Mouse (Mus musculus): ENCODE results near the gene Atp6v1e2.
A peak's percentile ranks its signal among the peaks of the same experiment; 100 is the strongest.

Atp6v1e2 gene

GRCm38 (mm10) chr17:86915540-86915939, 32.2 kb downstream of the Atp6v1e2 start:
- DNase-seq (ENCODE audit: low spot score) = no peak

- no peak for DNase-seq (ENCODE audit: low spot score)
These were observed 34.6 kb downstream of the Atp6v1e2 start for GRCm38 (mm10) chr17:86913003-86913607.

GRCm38 (mm10) chr17:86911261-86911660, 36.4 kb downstream of the Atp6v1e2 start:
- no peak for DNase-seq (ENCODE audit: low spot score)

- DNase-seq (ENCODE audit: low spot score) = no peak
These were observed 37.8 kb downstream of the Atp6v1e2 start for GRCm38 (mm10) chr17:86909733-86910495.

- DNase-seq (ENCODE audit: low spot score) = no peak
These were observed 39.4 kb downstream of the Atp6v1e2 start for GRCm38 (mm10) chr17:86908316-86908715.

GRCm38 (mm10) chr17:86907092-86907491, 40.6 kb downstream of the Atp6v1e2 start:
- no peak for DNase-seq (ENCODE audit: low spot score)

- DNase-seq (ENCODE audit: low spot score) = no peak
These were observed 41.1 kb downstream of the Atp6v1e2 start for GRCm38 (mm10) chr17:86906601-86907000.

GRCm38 (mm10) chr17:86906136-86906461, 41.6 kb downstream of the Atp6v1e2 start:
- peak; percentile 53 for DNase-seq (ENCODE audit: low spot score)

GRCm38 (mm10) chr17:86905297-86906135, 42.2 kb downstream of the Atp6v1e2 start:
- peak; percentile 24 for DNase-seq (ENCODE audit: low spot score)

GRCm38 (mm10) chr17:86904206-86904605, 43.5 kb downstream of the Atp6v1e2 start:
- DNase-seq (ENCODE audit: low spot score) = no peak

GRCm38 (mm10) chr17:86903596-86903995, 44.1 kb downstream of the Atp6v1e2 start:
- no peak for DNase-seq (ENCODE audit: low spot score)

GRCm38 (mm10) chr17:86902399-86903067, 45.2 kb downstream of the Atp6v1e2 start:
- DNase-seq (ENCODE audit: low spot score) = no peak

- DNase-seq (ENCODE audit: low spot score) = no peak
These were observed 47.1 kb downstream of the Atp6v1e2 start for GRCm38 (mm10) chr17:86900564-86900963.

- DNase-seq (ENCODE audit: low spot score) = no peak
These were observed 47.9 kb downstream of the Atp6v1e2 start for GRCm38 (mm10) chr17:86899821-86900220.

- no peak for DNase-seq (ENCODE audit: low spot score)
These were observed 50.1 kb downstream of the Atp6v1e2 start for GRCm38 (mm10) chr17:86897486-86898165.

- no peak for DNase-seq (ENCODE audit: low spot score)
These were observed 52.5 kb downstream of the Atp6v1e2 start for GRCm38 (mm10) chr17:86895191-86895590.
